Mouse (Mus musculus) granulocyte monocyte progenitor cell, adult 5-6 weeks (primary cell): ENCODE measurements at regions not wholly inside any gene's neighbourhood (a gene's known extent, or its start where the extent isn't known, plus 50 kb on each side); places are given as distances from the start of the nearest gene placed in this dataset.
"Not testable (repeated sequence)": the region's sequence is repeated elsewhere in the genome, so short reads cannot be mapped to it uniquely, and the experiment has no call there.

Experiments
- ATAC-seq: replicated peaks from 2 replicates; pipeline ENCODE4 v1.8.0; 2016; ENCODE audit warnings: mild to moderate bottlenecking, moderate TSS enrichment, inconsistent platforms; ENCODE audit not compliant: poor library complexity, severe bottlenecking

- ATAC-seq, result peak; percentile 99
Observed at GRCm38 (mm10) chr11:10276224-10276623, 837.8 kb upstream of the Vwc2 start.

- ATAC-seq, result no peak
Observed at GRCm38 (mm10) chr11:10283553-10283952, 830.5 kb upstream of the Vwc2 start.

- ATAC-seq, result no peak
Observed at GRCm38 (mm10) chr11:10291996-10292395, 822.0 kb upstream of the Vwc2 start.

- peak; percentile 52 for ATAC-seq
Observed at GRCm38 (mm10) chr11:10309023-10309720, 804.9 kb upstream of the Vwc2 start.

DNA sequence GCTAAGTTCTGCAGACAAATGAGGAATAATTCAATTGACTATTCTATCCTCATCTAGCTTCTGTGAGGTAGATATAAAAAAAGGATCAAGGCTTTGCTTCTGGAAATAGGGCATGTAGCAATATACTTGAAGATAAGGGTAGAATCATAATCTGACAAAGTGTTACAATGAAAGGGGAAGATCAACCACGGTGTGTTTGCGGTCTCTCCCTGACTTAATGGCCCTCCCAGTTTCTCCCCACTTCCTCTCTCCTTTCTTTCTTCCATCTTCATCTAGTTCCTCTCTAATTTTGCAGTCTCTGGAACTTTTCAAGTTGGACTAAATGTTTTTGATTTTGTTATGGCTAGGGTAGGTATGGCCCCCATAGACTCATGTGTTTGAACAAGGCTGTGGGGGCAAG lies 796.6 kb upstream of the Vwc2 start:
- ATAC-seq, result peak; percentile 95

DNA sequence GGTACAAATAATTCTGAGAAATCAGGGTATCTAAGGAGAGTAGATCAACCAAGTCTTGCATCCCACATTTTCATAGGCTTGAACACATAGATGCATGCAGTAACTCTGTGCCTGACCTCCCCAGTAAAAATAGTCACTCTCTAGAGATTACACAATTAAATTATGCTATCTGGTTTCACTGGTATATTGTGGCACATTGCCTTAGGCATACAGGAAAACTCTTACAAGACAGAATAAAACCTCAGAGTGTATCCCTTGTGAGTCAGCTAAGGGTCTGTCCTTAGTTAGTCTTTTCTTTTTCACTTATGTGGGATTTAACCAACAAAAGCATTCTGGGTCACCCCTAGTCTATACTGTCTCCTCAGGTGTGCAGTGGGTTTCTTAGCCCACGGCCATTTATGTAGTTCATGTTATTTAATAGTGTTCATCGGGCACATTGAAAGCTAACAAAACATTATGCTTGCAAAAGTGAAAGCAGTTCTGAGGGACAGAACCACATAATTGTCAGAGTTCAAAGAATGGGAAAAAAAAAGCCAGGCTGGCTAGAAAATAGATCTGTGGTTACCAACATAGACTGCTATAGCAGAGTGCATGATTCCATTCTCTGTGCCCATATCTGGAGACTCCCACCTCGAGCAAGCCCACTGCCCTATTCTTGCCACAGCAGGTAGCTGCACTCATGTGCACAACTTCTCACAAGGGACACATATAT lies 795.8 kb upstream of the Vwc2 start:
- ATAC-seq, result peak; percentile 69

- not testable (repeated sequence) for ATAC-seq
Observed at GRCm38 (mm10) chr11:10330253-10330652, 783.8 kb upstream of the Vwc2 start.

DNA sequence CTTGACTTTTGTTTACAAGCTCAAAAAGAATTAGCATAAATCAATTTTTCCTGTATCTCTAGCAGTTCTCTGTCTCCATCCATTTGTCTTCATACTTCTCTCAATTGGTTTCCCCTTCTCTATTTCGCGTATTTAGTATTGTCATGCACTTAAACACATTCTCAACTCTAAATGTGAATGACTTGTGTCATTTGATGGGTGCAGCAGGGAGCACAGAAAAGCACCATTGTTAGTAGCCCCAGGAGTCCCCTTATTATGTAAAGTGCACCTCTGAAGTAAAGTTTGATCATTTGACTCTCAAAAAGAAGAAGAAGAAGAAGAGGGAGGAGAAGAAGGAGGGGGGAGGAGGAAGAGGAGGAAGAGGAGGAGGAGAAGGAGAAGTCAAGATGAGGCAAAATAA lies 776.2 kb upstream of the Vwc2 start:
- ATAC-seq, result no peak

DNA sequence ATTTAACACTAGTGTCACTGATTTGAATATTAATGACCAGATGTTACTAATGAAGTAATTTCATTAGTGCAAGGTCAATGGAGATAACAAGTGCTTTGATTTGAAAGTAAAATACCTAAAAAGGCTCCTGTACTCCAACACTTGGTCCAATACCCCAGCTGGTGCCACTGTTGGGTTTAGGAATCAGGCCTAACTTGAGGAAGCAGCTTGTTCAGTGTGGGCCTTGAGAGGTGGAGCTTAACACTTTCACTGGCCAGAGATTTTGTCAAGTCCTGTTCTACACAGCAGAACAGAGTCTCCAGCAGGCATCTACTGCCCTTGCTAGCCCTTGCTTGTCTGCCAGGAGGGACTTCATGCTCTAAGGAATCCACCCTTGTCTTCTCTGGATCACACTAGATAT lies 741.7 kb upstream of the Vwc2 start:
- ATAC-seq, result no peak
